Mouse (Mus musculus): Measurements from ENCODE around the gene Enkur.

Gene Enkur

GRCm38 (mm10) chr2:21191232-21191631 is 13.9 kb downstream of the Enkur start:
- DNase-seq (ENCODE audit: extremely low spot score, low read depth, low spot score), result no peak

GRCm38 (mm10) chr2:21188610-21189009 is 16.6 kb downstream of the Enkur start:
- DNase-seq (ENCODE audit: extremely low spot score, low read depth, low spot score), result no peak

GRCm38 (mm10) chr2:21187576-21187975 is 17.6 kb downstream of the Enkur start:
- no peak for DNase-seq (ENCODE audit: extremely low spot score, low read depth, low spot score)

- no peak for DNase-seq (ENCODE audit: extremely low spot score, low read depth, low spot score)
Measured at GRCm38 (mm10) chr2:21182811-21183210, 22.4 kb downstream of the Enkur start.

- no peak for DNase-seq (ENCODE audit: extremely low spot score, low read depth, low spot score)
Measured at GRCm38 (mm10) chr2:21179136-21179535, 26.0 kb downstream of the Enkur start.

- no peak for DNase-seq (ENCODE audit: extremely low spot score, low read depth, low spot score)
Measured at GRCm38 (mm10) chr2:21172797-21173196, 32.4 kb downstream of the Enkur start.

- no peak for DNase-seq (ENCODE audit: extremely low spot score, low read depth, low spot score)
Measured at GRCm38 (mm10) chr2:21167916-21168315, 37.2 kb downstream of the Enkur start.

GRCm38 (mm10) chr2:21164296-21164695 is 40.9 kb downstream of the Enkur start:
- DNase-seq (ENCODE audit: extremely low spot score, low read depth, low spot score), result no peak

- DNase-seq (ENCODE audit: extremely low spot score, low read depth, low spot score), result no peak
Measured at GRCm38 (mm10) chr2:21153469-21153868, 51.7 kb downstream of the Enkur start.

GRCm38 (mm10) chr2:21147169-21147568 is 58.0 kb downstream of the Enkur start:
- no peak for DNase-seq (ENCODE audit: extremely low spot score, low read depth, low spot score)

- DNase-seq (ENCODE audit: extremely low spot score, low read depth, low spot score), result no peak
Measured at GRCm38 (mm10) chr2:21146486-21146885, 58.7 kb downstream of the Enkur start.

GRCm38 (mm10) chr2:21142616-21143015 is 62.5 kb downstream of the Enkur start:
- DNase-seq (ENCODE audit: extremely low spot score, low read depth, low spot score), result peak; percentile 26

- no peak for DNase-seq (ENCODE audit: extremely low spot score, low read depth, low spot score)
Measured at GRCm38 (mm10) chr2:21142204-21142580, 63.0 kb downstream of the Enkur start.

GRCm38 (mm10) chr2:21141520-21142203 is 63.5 kb downstream of the Enkur start:
- DNase-seq (ENCODE audit: extremely low spot score, low read depth, low spot score), result no peak

GRCm38 (mm10) chr2:21141189-21141519 is 64.0 kb downstream of the Enkur start:
- DNase-seq (ENCODE audit: extremely low spot score, low read depth, low spot score), result no peak
